Mouse (Mus musculus) ZHBTc4 (cell line): ENCODE data around the gene Kirrel3.

Experiments
- DNase-seq: peaks from one replicate; pipeline ENCODE4 v3.0.0-alpha.2; 2011; ENCODE audit warnings: low read depth, low spot score

Kirrel3 gene

GRCm38 (mm10) chr9:35052671-35053070 is 567.0 kb downstream of the Kirrel3 start:
- no peak for DNase-seq

DNA sequence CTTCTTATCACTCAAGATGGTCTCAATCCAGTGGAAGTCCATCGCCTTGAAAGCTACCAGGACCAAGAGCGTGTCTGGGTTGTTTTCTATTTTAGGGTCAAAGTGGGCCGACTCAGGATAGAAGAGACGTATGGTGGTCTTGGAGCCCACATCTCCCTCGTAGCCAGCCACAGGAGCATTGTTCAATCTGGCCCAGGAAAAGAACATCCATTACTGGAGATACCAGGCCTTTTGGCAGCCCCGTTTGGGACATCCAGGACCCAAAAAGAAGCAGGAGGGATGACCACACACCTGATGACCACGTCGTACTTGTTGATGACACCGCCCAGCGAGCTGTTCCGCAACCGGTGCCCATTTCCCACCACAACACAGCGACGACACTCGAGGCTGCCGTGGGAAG is 567.4 kb downstream of the Kirrel3 start:
- DNase-seq, result no peak

GRCm38 (mm10) chr9:35053669-35054068 is 568.0 kb downstream of the Kirrel3 start:
- no peak for DNase-seq

DNA sequence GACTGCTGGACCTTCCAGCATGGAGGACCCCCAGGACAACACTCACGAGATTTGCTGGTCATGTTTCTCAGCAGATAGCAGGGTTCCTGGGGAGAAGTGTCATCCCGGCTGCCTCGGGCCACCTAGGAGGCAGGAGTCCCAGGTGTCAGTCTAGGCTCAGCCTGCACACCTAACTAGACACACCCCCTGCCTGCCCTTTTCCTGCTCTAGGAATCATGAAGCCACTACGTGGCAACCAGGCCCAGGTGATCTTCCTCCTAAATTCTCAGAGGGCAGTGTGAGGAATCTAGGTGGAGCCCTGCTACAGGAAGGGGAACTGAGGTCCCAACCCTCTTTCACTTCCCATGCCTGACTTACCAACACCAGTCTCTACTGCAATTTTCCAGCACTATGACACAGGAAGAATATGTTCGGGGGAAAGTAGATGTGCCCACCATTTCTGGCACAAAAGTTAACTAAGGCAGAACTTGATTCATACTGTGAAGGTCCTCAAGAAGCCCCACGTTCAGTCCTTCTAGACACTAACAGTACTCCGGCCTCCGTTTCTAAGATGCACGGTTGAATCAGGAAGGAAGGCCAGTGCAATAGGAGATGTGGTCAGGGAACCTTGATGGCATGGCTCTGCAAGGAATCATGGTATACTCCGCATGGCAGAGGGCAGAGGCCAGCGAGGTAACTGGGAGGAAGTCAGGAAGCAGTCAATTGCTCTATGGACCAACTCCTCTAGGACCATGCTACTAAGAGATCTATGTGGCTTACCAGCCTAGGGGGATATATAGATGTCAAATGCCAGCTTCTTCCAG is 570.0 kb downstream of the Kirrel3 start:
- no peak for DNase-seq

DNA sequence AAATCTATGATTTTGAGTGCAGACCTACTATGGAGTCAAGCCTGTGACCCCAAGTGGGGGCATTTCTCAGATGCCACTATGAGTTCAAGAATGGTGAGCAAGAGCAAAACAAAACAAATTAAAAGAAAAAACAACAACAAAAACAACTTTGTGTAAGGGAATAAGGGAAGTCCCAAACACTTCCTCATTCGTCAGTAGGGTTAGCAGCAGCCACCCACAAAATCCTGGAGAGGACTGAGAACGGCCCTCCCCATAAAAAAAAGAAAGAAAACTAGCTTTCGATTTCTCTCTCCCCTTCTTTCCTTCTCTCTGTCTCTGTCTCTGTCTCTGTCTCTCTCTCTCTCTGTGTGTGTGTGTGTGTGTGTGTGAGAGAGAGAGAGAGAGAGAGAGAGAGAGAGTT is 570.9 kb downstream of the Kirrel3 start:
- DNase-seq, result no peak

DNA sequence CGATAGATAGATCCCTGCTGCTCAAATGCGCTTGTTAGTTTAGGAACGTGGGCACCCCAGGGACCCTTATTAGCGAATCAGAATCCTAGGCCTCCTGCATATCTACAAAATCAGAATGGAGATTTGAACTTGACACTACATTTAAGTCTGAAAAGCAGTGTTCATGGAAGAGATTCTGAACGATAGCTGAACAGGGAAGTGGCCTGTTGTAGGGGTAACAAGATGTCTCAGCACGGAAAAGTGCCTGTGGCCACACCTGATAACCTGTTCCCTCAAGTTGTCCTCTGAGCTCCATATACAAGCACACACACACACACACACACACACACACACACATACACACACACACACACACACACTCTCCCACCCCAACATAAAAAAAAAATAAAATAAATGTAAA is 571.9 kb downstream of the Kirrel3 start:
- DNase-seq, result no peak

GRCm38 (mm10) chr9:35058186-35058585 is 572.5 kb downstream of the Kirrel3 start:
- no peak for DNase-seq

- no peak for DNase-seq
Observed at GRCm38 (mm10) chr9:35058596-35059354, 573.1 kb downstream of the Kirrel3 start.

- no peak for DNase-seq
Observed at GRCm38 (mm10) chr9:35059881-35060280, 574.2 kb downstream of the Kirrel3 start.

DNA sequence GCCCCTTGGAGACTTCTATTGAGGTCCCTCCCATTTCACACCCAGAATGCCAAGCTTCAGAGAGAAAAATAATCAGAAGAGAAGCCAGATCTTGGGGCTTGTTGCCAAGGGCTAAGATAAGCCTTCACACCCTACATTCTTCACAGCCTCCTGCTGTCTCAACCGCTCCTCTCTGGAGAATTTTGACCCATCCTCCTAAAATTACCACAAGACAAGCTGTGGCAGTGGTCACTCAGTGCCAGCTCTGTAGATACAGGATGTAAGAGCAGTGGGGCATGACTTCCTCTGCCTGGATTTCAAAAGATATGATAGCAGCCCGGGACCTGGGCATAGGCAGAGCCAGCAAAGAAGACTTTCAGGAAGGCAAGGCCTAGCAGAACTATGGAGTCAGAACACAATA is 575.8 kb downstream of the Kirrel3 start:
- DNase-seq, result peak; percentile 25
